8 mouse cellular contexts compared by ENCODE assay signal in the genomic region with DNA sequence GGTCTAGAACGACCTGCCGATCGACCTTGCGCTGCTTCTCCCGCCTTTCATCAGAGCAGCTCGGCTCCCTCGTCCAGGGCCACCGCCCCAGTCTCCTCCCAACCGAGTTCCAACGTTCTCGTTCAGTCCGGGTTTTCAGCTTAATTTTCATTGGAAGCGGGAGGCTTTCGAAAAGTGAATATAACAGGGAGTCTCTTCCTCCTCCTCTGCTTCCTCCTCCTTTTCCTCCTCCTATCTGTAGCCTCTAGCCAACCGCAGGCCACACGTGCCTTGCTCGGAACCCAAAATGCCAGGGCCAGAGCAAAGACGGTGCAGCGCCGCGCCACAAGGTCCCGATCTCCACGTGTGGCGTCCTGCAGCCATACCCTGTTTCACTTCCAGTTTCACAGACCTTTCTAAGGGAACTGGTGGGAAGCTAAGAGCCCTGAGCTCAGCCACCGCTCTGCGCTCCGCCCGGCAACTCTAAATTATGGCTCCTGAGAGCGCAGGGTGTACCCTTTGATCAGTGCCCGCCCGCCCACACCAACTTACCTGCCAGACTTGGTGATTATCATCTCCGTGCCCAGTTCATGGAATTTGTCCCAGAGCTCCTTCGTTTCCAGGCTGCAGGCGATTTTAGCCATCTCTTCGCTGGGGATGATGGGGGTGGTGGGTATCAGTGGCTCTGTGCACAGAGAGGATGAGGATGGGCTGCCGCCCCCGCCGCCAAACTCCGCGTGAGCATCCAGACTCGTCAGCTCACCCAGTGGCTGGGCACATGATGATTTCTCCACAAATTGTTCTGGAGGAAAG. TPM values are rescaled to one million over a fixed set of nuclear protein-coding genes. Genes with fewer than 3 reads are reported as not detected.
DNase-seq lines count a peak whose midpoint lies in the region; ATAC-seq and TF ChIP-seq lines count a peak whose summit lies in the region.

No protein-coding gene starts in this region.

- H3K27ac ChIP-seq in lung, postnatal 0 days (ENCODE audit: low read length) = no peak overlapping the region
- peak overlapping the region; percentile 94 for H3K27ac ChIP-seq in heart, embryonic 10.5 days
- H3K27ac ChIP-seq in limb, embryonic 13.5 days = no peak overlapping the region
- no peak overlapping the region for H3K27ac ChIP-seq in stomach, embryonic 15.5 days

- no peak for DNase-seq in lung, postnatal 0 days (ENCODE audit: low spot score)
- DNase-seq in lung, postnatal 14 days = no peak
- DNase-seq in heart, embryonic 10.5 days (ENCODE audit: low spot score) = no peak
- no peak for DNase-seq in cerebellum, adult 11 months
- no peak for DNase-seq in kidney, adult 11 months
- DNase-seq in kidney, postnatal 10 days = no peak

- WGBS in lung, postnatal 0 days = 3% methylated on average over 41 of the region's 41 CpGs
- WGBS in heart, embryonic 10.5 days = under 1% methylated on average over 41 of the region's 41 CpGs
- WGBS in limb, embryonic 13.5 days = under 1% methylated on average over 41 of the region's 41 CpGs
- WGBS in stomach, embryonic 15.5 days = under 1% methylated on average over 41 of the region's 41 CpGs

- H3K36me3 ChIP-seq in lung, postnatal 0 days (ENCODE audit: insufficient read depth, low read length) = no peaks in the 10 kb centered on the region
- H3K36me3 ChIP-seq in heart, embryonic 10.5 days = peaks cover 42% of the 10 kb centered on the region
- no peaks in the 10 kb centered on the region for H3K36me3 ChIP-seq in limb, embryonic 13.5 days
- H3K36me3 ChIP-seq in stomach, embryonic 15.5 days = no peaks in the 10 kb centered on the region

- peak overlapping the region; percentile 37 for H3K4me3 ChIP-seq in lung, postnatal 0 days (ENCODE audit: low read depth, low read length)
- H3K4me3 ChIP-seq in heart, embryonic 10.5 days = peak overlapping the region; percentile 74
- peak overlapping the region; percentile 29 for H3K4me3 ChIP-seq in limb, embryonic 13.5 days
- H3K4me3 ChIP-seq in stomach, embryonic 15.5 days (replicated peaks) = peak overlapping the region; percentile 30

- H3K9ac ChIP-seq in lung, postnatal 0 days (replicated peaks; ENCODE audit: low read depth) = no peak overlapping the region
- no peak overlapping the region for H3K9ac ChIP-seq in limb, embryonic 13.5 days
- H3K9ac ChIP-seq in stomach, embryonic 15.5 days = no peak overlapping the region

- no peak for TF ChIP-seq CTCF in lung, postnatal 0 days (IDR thresholded peaks at IDR 0.05)

- no peaks in the 10 kb centered on the region for H3K9me3 ChIP-seq in lung, postnatal 0 days (ENCODE audit: low read length)
- no peaks in the 10 kb centered on the region for H3K9me3 ChIP-seq in heart, embryonic 10.5 days
- H3K9me3 ChIP-seq in limb, embryonic 13.5 days = no peaks in the 10 kb centered on the region
- no peaks in the 10 kb centered on the region for H3K9me3 ChIP-seq in stomach, embryonic 15.5 days

- peak overlapping the region; percentile 55 for H3K4me2 ChIP-seq in lung, postnatal 0 days (replicated peaks; ENCODE audit: low read depth, low read length)
- peak overlapping the region; percentile 53 for H3K4me2 ChIP-seq in limb, embryonic 13.5 days (replicated peaks)
- H3K4me2 ChIP-seq in stomach, embryonic 15.5 days = peak overlapping the region; percentile 49

- no peak for ATAC-seq in lung, postnatal 0 days
- ATAC-seq in limb, embryonic 13.5 days (ENCODE audit: low FRiP score, low read depth) = no peak
- ATAC-seq in stomach, embryonic 15.5 days (ENCODE audit: insufficient read depth, low FRiP score, low read depth) = no peak

- H3K27me3 ChIP-seq in lung, postnatal 0 days (replicated peaks; ENCODE audit: insufficient read depth, low read length) = peaks cover 69% of the 10 kb centered on the region
- H3K27me3 ChIP-seq in heart, embryonic 10.5 days (ENCODE audit: insufficient read depth, poor library complexity, severe bottlenecking) = 0 out of 2 replicates have a peak, but pooled peaks cover 11% of the 10 kb centered on the region
- peaks cover 88% of the 10 kb centered on the region for H3K27me3 ChIP-seq in limb, embryonic 13.5 days
- peaks cover 78% of the 10 kb centered on the region for H3K27me3 ChIP-seq in stomach, embryonic 15.5 days (replicated peaks)

- TF ChIP-seq EP300 in lung, postnatal 0 days (IDR thresholded peaks at IDR 0.05) = no peak

- H3K4me1 ChIP-seq in lung, postnatal 0 days (ENCODE audit: insufficient read depth, low read depth, low read length) = peaks cover 9% of the 10 kb centered on the region
- peaks cover 25% of the 10 kb centered on the region for H3K4me1 ChIP-seq in heart, embryonic 10.5 days
- H3K4me1 ChIP-seq in limb, embryonic 13.5 days = peaks cover 21% of the 10 kb centered on the region
- H3K4me1 ChIP-seq in stomach, embryonic 15.5 days = peaks cover 14% of the 10 kb centered on the region

RNA-seq across cellular contexts. Expression of gene Tbx20, which starts 3.8 kb away (rescaled TPM):
- polyA plus RNA-seq in lung, postnatal 0 days (2015; fragmentation: Nextera tagmentation; extraction: Ambion mirVana) = 0.69 and 0.88 TPM in 2 replicates
- 46.8 and 69.7 TPM in 2 replicates for polyA plus RNA-seq in heart, embryonic 10.5 days (2016; fragmentation: Nextera tagmentation; extraction: Ambion mirVana)
- polyA plus RNA-seq in limb, embryonic 13.5 days (2015; fragmentation: Nextera tagmentation; extraction: Ambion mirVana) = not detected in 2 replicates
- polyA plus RNA-seq in stomach, embryonic 15.5 days (2015; fragmentation: Nextera tagmentation; extraction: Ambion mirVana) = 0.15 and 0.32 TPM in 2 replicates

Comparison
In these comparisons a context has a peak if more than half of its experiments do, and no peak if none do; other contexts are left out.
1. RNA of gene Tbx20, which starts 3.8 kb away (polyA plus RNA-seq): 46.8 to 69.7 TPM in heart, embryonic 10.5 days; 0.69 to 0.88 TPM in lung, postnatal 0 days, 0.15 to 0.32 TPM in stomach, embryonic 15.5 days and not detected in limb, embryonic 13.5 days; every median in the first group is over 10 times any median in the second.
2. Peak in every context shown above with its lines, with median percentiles within 50 percentile points of each other: H3K4me2 ChIP-seq and H3K4me3 ChIP-seq.